Mouse (Mus musculus): ENCODE results near the gene Eif3i.

The Eif3i gene

DNA sequence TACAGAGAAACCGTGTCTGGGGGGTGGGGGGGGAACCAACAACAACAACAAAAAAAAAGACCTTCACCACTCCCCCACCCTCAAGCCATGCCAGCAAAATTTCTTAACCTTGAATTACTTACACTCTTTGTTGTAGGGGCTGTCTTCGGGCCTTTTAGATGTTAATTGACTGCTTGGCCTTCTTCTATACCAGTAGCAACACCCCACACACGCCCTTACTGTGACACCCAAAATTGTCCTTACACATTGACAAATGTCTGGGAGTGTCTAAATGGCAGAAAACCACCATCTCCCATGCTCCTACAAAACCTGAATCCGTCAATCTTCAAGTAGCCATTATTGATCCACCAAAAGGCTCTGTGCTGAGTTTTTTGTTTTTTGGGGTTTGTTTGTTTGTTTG is 56.3 kb downstream of the Eif3i start:
- no peak for DNase-seq (ENCODE audit: extremely low spot score, low read depth, low spot score)

GRCm38 (mm10) chr4:129542592-129543141 is 57.8 kb downstream of the Eif3i start, which contains the start of gene Hdac1:
Gene Hdac1, minus strand, starts transcription at chr4:129542713.
- peak; percentile 74 for DNase-seq (ENCODE audit: extremely low spot score, low read depth, low spot score)
